Mouse (Mus musculus): ENCODE measurements around the gene Serf2.

- TF ChIP-seq EP300 (IDR thresholded peaks at IDR 0.05; ENCODE audit: insufficient read depth, low read depth, low read length) = no peak
- no peak for TF ChIP-seq POLR2A (IDR thresholded peaks at IDR 0.05; ENCODE audit: insufficient read depth, low read depth, low read length)
Observed at GRCm38 (mm10) chr2:121403296-121403695, 45.7 kb upstream of the Serf2 start.
